Mouse (Mus musculus) left cerebral cortex, postnatal 14 days (tissue): ENCODE data around the gene Pax5. TPM values are rescaled to one million over a fixed set of nuclear protein-coding genes. Genes with fewer than 3 reads are reported as not detected.

Experiments used
- DNase-seq, 2 experiments: peaks; one replicate each; pipeline ENCODE4 v3.0.0; 2021 to 2022; ENCODE audit warnings: low spot score in 2 of 2, mixed read lengths in 1 of 2
- intact Hi-C: fragments of 180-260 bp; cut with DNase I; formaldehyde crosslinking; loops from one replicate; pipeline ENCODE4 v1.15.1; 2025
- microRNA-seq, 2 experiments: library from miRNA; unstranded; fragments of <30 nt; microRNA quantifications; one replicate each; pipeline ENCODE4 v1.2.0; 2022
- total RNA-seq, 2 experiments: library from RNA; stranded (reverse); gene quantifications; 2 replicates each; pipeline ENCODE4 v1.2.3; 2021

Gene Pax5
- total RNA-seq, 2 experiments from 2014 or later, result 0.15 to 0.92 TPM

DNA sequence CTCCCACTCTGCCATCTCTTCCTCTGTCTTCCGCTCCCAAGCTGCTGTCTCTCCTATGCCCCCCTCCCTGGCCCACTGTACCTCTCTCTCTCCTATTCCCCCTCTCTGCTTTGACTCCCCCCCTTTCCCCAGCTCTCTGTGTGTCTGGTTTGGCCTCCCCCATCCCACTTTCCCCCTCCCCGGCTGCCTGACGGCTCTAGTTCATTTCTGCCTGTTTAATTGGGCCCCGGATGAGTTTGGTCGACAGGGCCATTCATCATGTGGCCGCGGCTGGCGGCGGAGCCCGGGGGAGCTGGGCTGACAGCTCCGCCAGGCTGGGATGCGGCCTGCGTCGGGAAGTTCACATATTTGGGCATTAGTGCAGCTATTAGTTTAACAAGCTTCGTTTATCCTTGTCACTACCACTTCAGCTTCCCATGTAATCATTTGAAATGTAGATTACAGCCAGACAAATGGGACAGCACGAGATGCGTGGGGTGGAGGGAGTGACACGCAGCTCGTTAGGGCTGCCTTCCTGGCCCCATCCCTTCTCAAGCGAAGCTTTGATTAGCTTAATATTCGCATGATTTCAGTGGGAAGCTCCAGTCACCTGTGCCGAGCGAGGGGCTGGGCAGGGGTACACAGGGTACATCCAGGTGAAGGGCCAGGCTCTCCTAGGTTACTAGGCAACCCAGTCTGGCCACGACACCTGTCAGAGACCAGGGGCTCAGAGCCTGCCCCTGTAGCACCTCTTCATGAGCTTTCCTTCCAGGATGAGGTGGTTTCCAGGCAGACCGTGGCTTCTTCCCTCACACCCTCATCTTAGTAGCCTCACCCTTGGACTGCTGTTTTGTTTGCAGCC lies 201.7 kb downstream of the Pax5 start:
- intact Hi-C loops, result no loop called here
- no peak for DNase-seq

- no peak for DNase-seq
- intact Hi-C loops, result no loop called here
These were observed 202.4 kb downstream of the Pax5 start for GRCm38 (mm10) chr4:44507861-44508260.

- intact Hi-C loops, result no loop called here
- no peak for DNase-seq
These were observed 205.3 kb downstream of the Pax5 start for GRCm38 (mm10) chr4:44504998-44505397.

- intact Hi-C loops, result no loop called here
- no peak for DNase-seq
These were observed 208.0 kb downstream of the Pax5 start for GRCm38 (mm10) chr4:44502196-44502867.

DNA sequence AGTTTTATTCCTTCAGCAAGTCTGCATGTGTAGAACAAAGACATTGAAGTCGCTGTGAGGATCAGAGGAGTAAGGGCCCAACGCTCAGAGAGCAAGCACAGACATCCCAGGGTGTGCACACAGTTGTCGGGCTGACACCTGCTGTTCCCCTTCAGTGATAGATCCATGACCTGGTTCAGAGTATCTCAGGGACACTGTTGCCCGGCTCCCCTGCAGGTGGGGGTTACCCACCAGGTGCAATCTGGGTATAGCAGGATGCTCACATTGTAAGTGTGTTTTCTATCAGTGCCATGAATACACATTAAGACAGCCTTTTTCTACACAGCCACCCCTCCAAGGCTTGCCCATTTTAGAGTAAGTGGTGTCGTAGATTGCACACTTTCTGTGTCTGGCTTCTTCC lies 212.1 kb downstream of the Pax5 start:
- no peak for DNase-seq
- intact Hi-C loops, result no loop called here

DNA sequence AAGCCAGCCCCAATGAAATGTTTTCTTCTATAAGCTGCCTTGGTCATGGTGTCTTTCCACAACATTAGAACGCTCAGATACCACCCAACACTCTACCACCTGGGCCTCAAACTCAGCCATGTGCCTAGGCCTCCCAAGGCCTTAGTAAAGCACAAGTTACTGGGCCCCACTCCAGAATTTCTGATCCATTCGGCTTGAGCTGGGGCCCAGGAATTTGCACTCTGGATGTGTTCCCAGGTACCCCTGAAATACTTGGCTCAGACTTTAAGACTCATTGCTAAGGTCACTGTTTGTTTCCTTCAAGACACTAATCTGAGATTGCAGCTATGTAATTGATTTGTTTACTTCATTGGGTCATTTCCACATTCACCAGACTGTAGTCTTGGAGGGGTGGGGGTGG lies 214.5 kb downstream of the Pax5 start:
- DNase-seq, result no peak
- intact Hi-C loops, result no loop called here

DNA sequence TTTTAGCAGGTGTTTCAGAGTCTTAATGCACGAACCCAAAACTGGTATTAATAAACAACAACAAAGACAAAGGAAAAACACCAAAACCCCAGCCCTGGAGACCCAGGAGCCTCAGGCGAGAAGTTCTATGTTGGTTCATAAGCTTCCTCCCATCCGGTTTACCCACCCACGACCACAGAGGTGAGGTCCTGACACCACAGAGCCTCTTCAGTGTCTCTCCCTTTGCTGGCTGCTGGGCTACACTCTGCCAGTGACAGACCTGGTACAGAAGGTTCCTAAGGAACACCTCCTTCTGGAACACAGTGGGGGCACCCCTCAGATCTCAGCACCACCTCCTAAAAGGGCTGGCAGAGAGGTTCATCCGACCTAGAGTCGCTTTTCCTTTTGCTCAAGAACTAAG lies 216.5 kb downstream of the Pax5 start:
- no peak for DNase-seq
- intact Hi-C loops, result no loop called here

DNA sequence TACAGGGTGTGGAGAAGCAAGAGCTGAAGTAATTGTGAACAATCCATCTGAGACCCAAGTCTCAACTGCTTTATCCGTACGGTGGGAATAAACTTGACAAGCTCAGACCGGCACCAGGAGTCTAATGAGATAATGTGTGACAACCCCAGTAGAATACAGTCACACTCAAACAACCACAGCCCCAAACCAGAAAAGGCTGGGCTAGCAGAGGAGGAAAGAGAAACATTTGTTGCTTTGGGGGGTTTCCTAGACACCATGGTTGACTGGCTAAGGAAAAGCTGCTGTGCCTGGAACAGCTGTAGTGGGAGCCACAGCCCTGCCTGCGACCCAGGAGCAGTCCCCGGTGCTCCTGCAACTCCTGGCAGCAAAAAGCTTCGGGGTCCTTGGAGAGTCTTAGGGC lies 219.4 kb downstream of the Pax5 start:
- intact Hi-C loops, result no loop called here
- no peak for DNase-seq

DNA sequence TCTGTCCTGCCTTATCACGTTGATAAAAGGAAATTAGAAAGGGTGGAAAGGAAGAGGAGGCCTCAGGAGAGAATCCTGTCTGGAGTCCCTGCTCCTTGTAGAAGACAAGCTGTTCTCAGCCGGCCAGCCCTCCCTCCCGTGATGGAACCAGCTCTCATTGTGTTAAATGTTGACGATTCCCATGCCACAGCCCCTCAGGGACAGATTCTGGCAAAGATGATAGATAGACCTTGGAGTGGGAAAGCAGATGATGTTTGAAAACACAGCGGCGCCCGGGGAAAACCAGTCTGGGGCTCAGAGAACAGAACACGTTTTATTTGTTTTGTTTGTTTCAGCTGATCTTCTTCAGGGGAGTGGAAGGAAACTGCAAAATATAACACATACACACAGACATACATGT lies 221.6 kb downstream of the Pax5 start:
- no peak for DNase-seq
- intact Hi-C loops, result no loop called here

DNA sequence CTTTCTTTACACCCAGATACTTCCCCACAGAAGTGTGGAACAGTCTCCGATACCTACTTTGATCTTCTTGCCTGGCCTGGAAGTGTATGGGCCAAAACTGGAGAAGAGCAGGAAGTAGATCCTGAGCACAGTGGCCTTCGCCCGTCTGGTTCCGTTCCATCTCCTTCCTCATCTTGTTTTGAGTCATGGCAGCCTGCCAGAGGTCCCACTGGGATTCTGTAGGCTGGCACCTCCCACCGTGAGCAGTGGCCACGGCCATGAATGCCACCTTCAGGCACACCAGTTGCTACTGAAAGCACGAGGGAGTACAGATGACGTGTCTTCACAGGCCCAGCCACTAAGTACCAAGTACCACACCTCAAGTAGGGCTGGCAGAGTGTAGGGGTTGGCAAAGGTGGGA lies 222.1 kb downstream of the Pax5 start:
- intact Hi-C loops, result no loop called here
- no peak for DNase-seq

DNA sequence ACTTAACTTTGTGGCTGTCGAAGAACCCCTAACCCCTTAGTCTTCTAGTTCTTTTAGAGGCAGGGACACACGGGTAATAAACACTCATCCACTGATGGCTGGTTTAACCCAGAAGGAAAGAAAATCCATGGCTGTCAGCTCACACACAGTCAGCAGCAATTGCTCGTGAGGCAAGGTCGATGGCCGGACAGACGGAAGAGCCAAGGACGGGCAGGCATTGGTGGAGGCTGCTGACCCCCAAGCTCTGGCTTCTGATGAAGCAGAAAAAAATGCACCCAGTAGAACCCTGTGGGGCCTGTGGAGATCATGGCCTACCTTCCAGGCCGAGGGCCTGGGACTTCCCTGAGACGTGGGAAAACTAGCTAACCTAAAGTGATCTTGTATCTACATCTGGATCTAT lies 227.4 kb downstream of the Pax5 start:
- intact Hi-C loops, result no loop called here
- DNase-seq, result no peak

GRCm38 (mm10) chr4:44479755-44480154 lies 230.5 kb downstream of the Pax5 start:
- no peak for DNase-seq
- intact Hi-C loops, result no loop called here

Small RNA genes within 50 kb of the gene (microRNA-seq; reads per million reads assigned to microRNA genes)
- 0 reads per million in 2 experiments for gene Mir5120

Other genes with a start within 250 kb of the Pax5 start
- gene Zcchc7, start 45.4 kb upstream of the Pax5 start, total RNA-seq, result 10 to 100 TPM; 54.4 to 54.5 TPM